Mouse (Mus musculus): ENCODE data around the gene Olfr875.
A peak's percentile ranks its signal among the peaks of the same experiment; 100 is the strongest.

Gene Olfr875

GRCm38 (mm10) chr9:37771759-37772158 lies at the start of gene Olfr875:
Olfr875 (plus strand) TSS chr9:37771857.
- DNase-seq (ENCODE audit: low read depth, low spot score) = no peak

GRCm38 (mm10) chr9:37734310-37734709 lies 37.3 kb upstream of the Olfr875 start:
- DNase-seq (ENCODE audit: low read depth, low spot score) = no peak

- DNase-seq (ENCODE audit: low read depth, low spot score) = no peak
These were observed 26.9 kb upstream of the Olfr875 start, which contains the start of gene Olfr874 for GRCm38 (mm10) chr9:37744806-37745205. Olfr874 (plus strand) TSS chr9:37745106.

GRCm38 (mm10) chr9:37750319-37751075 lies 21.2 kb upstream of the Olfr875 start:
- DNase-seq (ENCODE audit: low read depth, low spot score) = peak; percentile 75

- DNase-seq (ENCODE audit: low read depth, low spot score) = peak; percentile 37
These were observed 20.2 kb upstream of the Olfr875 start for GRCm38 (mm10) chr9:37751467-37751866.

- DNase-seq (ENCODE audit: low read depth, low spot score) = no peak
These were observed 19.7 kb upstream of the Olfr875 start for GRCm38 (mm10) chr9:37752006-37752405.

GRCm38 (mm10) chr9:37761728-37762127 lies 9.9 kb upstream of the Olfr875 start:
- no peak for DNase-seq (ENCODE audit: low read depth, low spot score)

- DNase-seq (ENCODE audit: low read depth, low spot score) = peak; percentile 49
These were observed 9.1 kb upstream of the Olfr875 start for GRCm38 (mm10) chr9:37762541-37762940.

GRCm38 (mm10) chr9:37770661-37771060 lies 996 bp upstream of the Olfr875 start:
- no peak for DNase-seq (ENCODE audit: low read depth, low spot score)

GRCm38 (mm10) chr9:37782766-37783260 lies 11.2 kb downstream of the Olfr875 start:
- DNase-seq (ENCODE audit: low read depth, low spot score) = peak; percentile 68

GRCm38 (mm10) chr9:37783394-37784387 lies 12.0 kb downstream of the Olfr875 start:
- DNase-seq (ENCODE audit: low read depth, low spot score) = peak; percentile 58

- no peak for DNase-seq (ENCODE audit: low read depth, low spot score)
These were observed 14.8 kb downstream of the Olfr875 start for GRCm38 (mm10) chr9:37786411-37786810.

- DNase-seq (ENCODE audit: low read depth, low spot score) = no peak
These were observed 30.4 kb downstream of the Olfr875 start for GRCm38 (mm10) chr9:37802055-37802454.

GRCm38 (mm10) chr9:37802731-37803130 lies 31.1 kb downstream of the Olfr875 start, which contains the start of gene Olfr876:
Olfr876 (plus strand) TSS chr9:37803031.
- DNase-seq (ENCODE audit: low read depth, low spot score) = no peak

GRCm38 (mm10) chr9:37807235-37807634 lies 35.6 kb downstream of the Olfr875 start:
- DNase-seq (ENCODE audit: low read depth, low spot score) = no peak

GRCm38 (mm10) chr9:37808456-37808855 lies 36.8 kb downstream of the Olfr875 start:
- DNase-seq (ENCODE audit: low read depth, low spot score) = no peak

GRCm38 (mm10) chr9:37808976-37809375 lies 37.3 kb downstream of the Olfr875 start:
- no peak for DNase-seq (ENCODE audit: low read depth, low spot score)

- DNase-seq (ENCODE audit: low read depth, low spot score) = peak; percentile 26
These were observed 43.0 kb downstream of the Olfr875 start for GRCm38 (mm10) chr9:37814696-37815095.
